Mouse (Mus musculus): ENCODE measurements around the gene Apol11b. TPM values are rescaled to one million over a fixed set of nuclear protein-coding genes. Genes with fewer than 3 reads are reported as not detected.

Gene Apol11b
- polyA plus RNA-seq, 1 experiment from 2014 or later: 4.5 TPM

Other genes with a start within 250 kb of the Apol11b start
- gene Apol7a, start 244.2 kb downstream of the Apol11b start, polyA plus RNA-seq (2015; fragmentation: Nextera tagmentation; extraction: Ambion mirVana): 3.9 and 7.3 TPM in 2 replicates
- gene Apol9a, start 232.2 kb downstream of the Apol11b start, polyA plus RNA-seq (2015; fragmentation: Nextera tagmentation; extraction: Ambion mirVana): 0.15 TPM in 1 of 2 replicates, not detected in the other
- not detected in 2 replicates for gene Apol7b, start 195.8 kb downstream of the Apol11b start, polyA plus RNA-seq (2015; fragmentation: Nextera tagmentation; extraction: Ambion mirVana)
- 0.04 TPM in 1 of 2 replicates, not detected in the other for gene Apol10a, start 166.2 kb downstream of the Apol11b start, polyA plus RNA-seq (2015; fragmentation: Nextera tagmentation; extraction: Ambion mirVana)
- gene Apol11a, start 135.0 kb downstream of the Apol11b start, polyA plus RNA-seq (2015; fragmentation: Nextera tagmentation; extraction: Ambion mirVana): 0.09 and 0.11 TPM in 2 replicates
- 0.04 TPM in 1 of 2 replicates, not detected in the other for gene Apol7c, start 110.0 kb downstream of the Apol11b start, polyA plus RNA-seq (2015; fragmentation: Nextera tagmentation; extraction: Ambion mirVana)
- not detected in 2 replicates for gene 1700025B11Rik, start 81.4 kb downstream of the Apol11b start, polyA plus RNA-seq (2015; fragmentation: Nextera tagmentation; extraction: Ambion mirVana)
- not detected in 2 replicates for gene Apol10b, start 47.2 kb downstream of the Apol11b start, polyA plus RNA-seq (2015; fragmentation: Nextera tagmentation; extraction: Ambion mirVana)
- not detected in 2 replicates for gene Gm36245, start 44.0 kb downstream of the Apol11b start, polyA plus RNA-seq (2015; fragmentation: Nextera tagmentation; extraction: Ambion mirVana)
- not detected in 2 replicates for gene Apol7e, start 55.6 kb upstream of the Apol11b start, polyA plus RNA-seq (2015; fragmentation: Nextera tagmentation; extraction: Ambion mirVana)
- gene Apol9b, start 85.8 kb upstream of the Apol11b start, polyA plus RNA-seq (2015; fragmentation: Nextera tagmentation; extraction: Ambion mirVana): not detected in 2 replicates
- 26.2 and 26.9 TPM in 2 replicates for gene Apol8, start 113.7 kb upstream of the Apol11b start, polyA plus RNA-seq (2015; fragmentation: Nextera tagmentation; extraction: Ambion mirVana)
- 19.7 and 21.9 TPM in 2 replicates for gene Myh9, start 198.9 kb upstream of the Apol11b start, polyA plus RNA-seq (2015; fragmentation: Nextera tagmentation; extraction: Ambion mirVana)